Mouse (Mus musculus): ENCODE results near the gene Rbms3.

DNA sequence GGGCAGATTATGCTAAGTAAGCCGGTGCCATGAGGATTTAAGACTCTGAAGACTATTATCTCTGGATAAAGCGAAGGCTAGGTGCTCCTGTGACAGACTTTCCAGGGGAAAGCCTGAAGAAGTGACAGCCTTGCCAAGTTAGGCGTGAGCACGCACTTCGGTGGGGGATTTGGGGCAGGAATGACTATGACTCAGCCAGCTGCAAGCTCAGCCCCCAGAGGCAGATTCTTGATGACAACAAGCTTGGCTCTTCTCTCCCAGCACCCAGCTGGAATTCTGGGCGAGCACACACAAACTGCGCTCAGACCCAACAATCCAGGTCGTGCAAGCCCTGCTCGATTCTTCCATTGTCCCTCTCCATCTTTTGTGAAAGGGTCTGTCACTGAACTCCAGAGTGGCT is 1038.6 kb downstream of the Rbms3 start:
- TF ChIP-seq POLR2A (IDR thresholded peaks at IDR 0.05; ENCODE audit: extremely low read depth, insufficient read depth, low read length) (no peak), CTCF (IDR thresholded peaks at IDR 0.05; ENCODE audit: low read depth, low read length) (no peak)

Data from liver, adult 2 months (tissue).